Mouse (Mus musculus) G1E (cell line): Measurements from ENCODE around the gene Als2cr12.

Experiments used
- CTCF ChIP-seq: IDR thresholded peaks from 2 replicates; pipeline ENCODE4 v1.5.1; 2012; ENCODE audit warnings: low read depth, low read length, inconsistent platforms, mixed read lengths
- GATA1 ChIP-seq: IDR thresholded peaks from 2 replicates; pipeline ENCODE4 v1.6.1; 2012; ENCODE audit warnings: borderline replicate concordance, low read length, inconsistent platforms, mixed read lengths
- TAL1 ChIP-seq: conservative IDR thresholded peaks from 2 replicates; pipeline ENCODE4 v1.6.1; 2012; ENCODE audit warnings: low read depth, low read length, inconsistent platforms, mixed read lengths

DNA sequence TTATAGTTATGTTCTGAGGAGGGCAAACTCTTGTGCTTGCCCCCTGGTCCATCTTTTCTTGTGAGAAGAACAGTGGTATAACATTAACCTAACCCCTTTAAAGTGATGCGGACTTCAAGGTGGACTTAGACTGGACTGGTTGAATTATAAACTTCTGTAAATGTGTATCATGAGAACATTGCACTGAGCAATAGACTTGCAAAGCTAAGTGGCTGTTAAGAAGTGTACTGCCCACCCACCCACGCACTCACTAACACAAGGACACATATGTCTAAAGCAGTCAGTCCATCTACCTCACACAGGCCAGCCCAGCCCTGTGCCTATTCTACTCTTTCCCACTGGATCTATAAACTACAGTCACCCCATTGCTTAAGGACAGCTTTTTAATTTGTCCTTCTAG lies 37.8 kb upstream of the Als2cr12 start:
- TF ChIP-seq TAL1, result no peak
- no peak for TF ChIP-seq GATA1
- no peak for TF ChIP-seq CTCF
